Mouse (Mus musculus) forebrain, postnatal 0 days (tissue): ENCODE measurements at regions not wholly inside any gene's neighbourhood (a gene's known extent, or its start where the extent isn't known, plus 50 kb on each side); places are given as distances from the start of the nearest gene placed in this dataset.

Experiments
- ATAC-seq: fragments of 200-750 bp; cut with Nextera tagmentation; 2 replicates; pipeline ENCODE4 v1.8.0; 2017; ENCODE audit warnings: mild to moderate bottlenecking, moderate library complexity
- DNase-seq: peaks from one replicate; pipeline ENCODE4 v3.0.0-alpha.2; 2015
- H3K27ac ChIP-seq: fragments of 300-500 bp; sonication (generic); 2 replicates; pipeline ENCODE4 v1.5.1; 2014; ENCODE audit warnings: low read depth, mild to moderate bottlenecking, antibody characterized with exemption, low read length, moderate library complexity, mixed read lengths
- H3K27me3 ChIP-seq: fragments of 300-500 bp; sonication (generic); 2 replicates; pipeline ENCODE4 v1.6.1; 2014; ENCODE audit warnings: mild to moderate bottlenecking, low read length, mixed read lengths; ENCODE audit not compliant: insufficient read depth
- H3K36me3 ChIP-seq: fragments of 300-500 bp; sonication (generic); 2 replicates; pipeline ENCODE4 v1.6.1; 2014; ENCODE audit warnings: mild to moderate bottlenecking, moderate library complexity; ENCODE audit not compliant: insufficient read depth
- H3K4me1 ChIP-seq: fragments of 300-500 bp; sonication (generic); 2 replicates; pipeline ENCODE4 v1.6.1; 2014; ENCODE audit warnings: antibody characterized with exemption; ENCODE audit not compliant: insufficient read depth
- H3K4me2 ChIP-seq: fragments of 300-500 bp; sonication (generic); 2 replicates; pipeline ENCODE4 v1.6.1; 2014; ENCODE audit warnings: low read depth, mild to moderate bottlenecking, moderate library complexity
- H3K4me3 ChIP-seq: fragments of 300-500 bp; sonication (generic); 2 replicates; pipeline ENCODE4 v1.5.1; 2014; ENCODE audit warnings: low read depth, low read length, mixed read lengths
- H3K9ac ChIP-seq: fragments of 300-500 bp; sonication (generic); 2 replicates; pipeline ENCODE4 v1.6.1; 2014; ENCODE audit warnings: mild to moderate bottlenecking
- H3K9me3 ChIP-seq: fragments of 300-500 bp; sonication (generic); 2 replicates; pipeline ENCODE4 v1.6.1; 2016; ENCODE audit warnings: low read length
- CTCF ChIP-seq: sonication (generic); IDR thresholded peaks from 2 replicates; pipeline ENCODE4 v1.5.1; 2016; ENCODE audit warnings: antibody characterized with exemption, control low read depth, low read depth
- WGBS: fragments of 180-500 bp; shearing (Covaris S2); extraction: QIAGEN DNeasy Blood & Tissue Kit; methylation state at CpG from one replicate; pipeline ENCODE4 v1.1.7; 2014; 5-methylcytosine and 5-hydroxymethylcytosine counted together

DNA sequence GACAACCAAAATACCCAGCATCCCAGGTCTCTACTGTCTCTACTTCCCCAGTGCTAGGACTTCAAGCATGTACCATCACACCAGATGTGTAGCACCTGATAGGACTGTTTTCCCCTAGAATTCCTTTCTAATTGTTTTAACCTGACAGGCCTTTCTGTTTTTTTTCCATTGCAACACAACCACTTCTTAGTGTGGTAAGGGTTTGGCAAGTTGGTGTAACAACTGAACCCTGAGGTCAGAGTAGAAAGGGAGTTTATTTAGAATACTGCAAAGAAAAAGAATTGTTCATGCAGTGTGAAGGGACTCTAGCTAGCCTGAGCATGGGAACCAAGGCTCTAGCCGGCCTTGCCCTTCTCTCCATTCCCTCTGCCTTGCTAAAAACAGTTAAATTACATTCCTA is 226.1 kb downstream of the Mreg start:
- Histone ChIP-seq H3K36me3 (no peaks in the 10 kb centered on the region), H3K27me3 (no peaks in the 10 kb centered on the region), H3K9me3 (no peaks in the 10 kb centered on the region), H3K4me1 (no peaks in the 10 kb centered on the region), H3K4me2 (no peak overlapping the region), H3K9ac (no peak overlapping the region), H3K4me3 (no peak overlapping the region), H3K27ac (no peak overlapping the region)
- 69% methylated on average over 1 of the region's 1 CpGs for WGBS
- no peak for ATAC-seq
- no peak for DNase-seq
- TF ChIP-seq CTCF: no peak

DNA sequence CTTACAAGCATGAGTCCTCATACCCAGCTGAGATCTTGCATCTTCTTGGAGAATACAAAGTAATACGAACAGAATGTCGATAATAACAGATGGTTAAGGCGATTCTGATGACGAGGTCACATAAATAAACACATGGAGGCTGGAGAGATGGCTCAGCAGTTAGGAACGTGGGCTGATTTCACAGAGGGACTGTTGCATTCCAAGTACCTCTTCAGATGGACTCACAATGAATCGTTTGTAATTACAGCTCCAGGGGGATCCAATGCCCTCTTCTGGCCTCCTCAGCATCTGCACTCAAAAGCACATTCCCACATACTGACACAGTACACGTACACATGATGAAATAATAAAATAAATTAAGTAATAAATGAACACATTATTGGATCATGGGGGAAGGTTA is 228.3 kb downstream of the Mreg start:
- ATAC-seq: no peak

DNA sequence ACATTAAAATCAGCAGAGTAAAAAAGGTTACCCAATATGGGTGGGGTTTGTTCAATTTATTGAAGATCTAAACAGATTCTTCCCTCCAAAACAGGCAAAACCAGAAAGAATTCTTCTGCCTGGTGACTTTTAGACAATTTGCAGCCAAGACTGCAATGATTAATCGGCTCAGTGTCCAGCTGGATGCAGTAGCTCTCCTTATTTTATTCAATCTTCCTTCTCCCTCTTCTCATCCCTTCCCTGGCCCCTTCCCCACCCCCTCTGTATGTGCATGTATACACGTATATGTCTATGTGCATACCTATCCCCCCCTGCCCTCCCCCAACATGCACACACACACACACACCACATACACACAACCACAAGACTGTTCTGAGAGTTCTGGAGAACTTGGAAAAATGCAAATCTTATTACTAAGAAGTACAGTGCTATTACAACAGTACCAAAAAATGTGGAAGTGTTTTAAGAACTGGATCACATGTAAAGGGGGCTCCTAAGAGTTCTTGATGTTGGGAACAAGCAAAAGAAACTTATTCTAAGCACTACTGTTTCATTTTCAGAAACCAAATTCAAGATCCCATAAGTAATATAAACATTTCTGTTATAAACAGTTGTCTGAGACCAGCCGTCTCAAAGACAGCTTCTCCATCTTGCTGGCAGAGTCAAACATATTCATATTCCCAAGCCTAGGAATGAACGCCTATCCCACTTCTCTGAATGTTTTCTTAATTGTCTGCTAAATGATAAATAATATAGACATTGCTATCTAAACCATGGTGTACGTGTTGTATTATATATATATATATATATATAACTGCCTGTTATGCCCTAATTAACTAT is 229.5 kb downstream of the Mreg start:
- no peak for TF ChIP-seq CTCF
- no peak for DNase-seq
- H3K36me3 ChIP-seq: no peaks in the 10 kb centered on the region
- no peak overlapping the region for H3K4me3 ChIP-seq
- H3K4me2 ChIP-seq: no peak overlapping the region
- ATAC-seq: no peak
- H3K9me3 ChIP-seq: no peaks in the 10 kb centered on the region
- no peaks in the 10 kb centered on the region for H3K4me1 ChIP-seq
- no peak overlapping the region for H3K27ac ChIP-seq
- WGBS: 78% methylated on average over 5 of the region's 5 CpGs
- no peaks in the 10 kb centered on the region for H3K27me3 ChIP-seq
- H3K9ac ChIP-seq: no peak overlapping the region

More for the DNA sequence above, 228.3 kb downstream of the Mreg start:
- Histone ChIP-seq H3K4me1 (no peaks in the 10 kb centered on the region), H3K27me3 (no peaks in the 10 kb centered on the region), H3K9me3 (no peaks in the 10 kb centered on the region), H3K4me2 (no peak overlapping the region), H3K27ac (no peak overlapping the region), H3K4me3 (no peak overlapping the region), H3K36me3 (no peaks in the 10 kb centered on the region), H3K9ac (no peak overlapping the region)
- no peak for DNase-seq
- no peak for TF ChIP-seq CTCF
- 86% methylated on average over 7 of the region's 7 CpGs for WGBS

DNA sequence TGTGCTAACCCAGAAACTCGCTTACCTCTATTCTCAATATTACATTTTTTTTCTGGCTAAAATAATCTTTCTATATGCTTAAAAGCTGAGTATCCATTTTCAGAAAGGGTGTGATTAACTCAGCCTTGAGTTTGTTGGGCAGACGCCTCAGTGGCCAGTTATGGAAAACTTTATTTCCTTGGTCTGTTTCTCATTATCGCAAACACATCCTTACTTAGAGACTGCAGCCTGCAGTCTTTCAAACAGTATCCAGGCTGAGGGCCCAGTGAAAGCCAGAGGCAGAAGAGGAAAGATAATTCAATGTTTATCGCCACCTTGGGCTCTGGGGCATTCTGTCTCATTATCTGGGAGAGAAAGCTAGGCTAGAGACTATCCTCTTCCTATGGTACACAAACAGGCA is 231.5 kb downstream of the Mreg start:
- no peak for TF ChIP-seq CTCF
- ATAC-seq (no peak), DNase-seq (no peak)
- no peaks in the 10 kb centered on the region for H3K4me1 ChIP-seq
- H3K4me2 ChIP-seq: no peak overlapping the region
- H3K27me3 ChIP-seq: no peaks in the 10 kb centered on the region
- WGBS: 92% methylated on average over 4 of the region's 4 CpGs
- no peaks in the 10 kb centered on the region for H3K9me3 ChIP-seq
- H3K4me3 ChIP-seq: no peak overlapping the region
- no peaks in the 10 kb centered on the region for H3K36me3 ChIP-seq
- no peak overlapping the region for H3K27ac ChIP-seq
- H3K9ac ChIP-seq: no peak overlapping the region

DNA sequence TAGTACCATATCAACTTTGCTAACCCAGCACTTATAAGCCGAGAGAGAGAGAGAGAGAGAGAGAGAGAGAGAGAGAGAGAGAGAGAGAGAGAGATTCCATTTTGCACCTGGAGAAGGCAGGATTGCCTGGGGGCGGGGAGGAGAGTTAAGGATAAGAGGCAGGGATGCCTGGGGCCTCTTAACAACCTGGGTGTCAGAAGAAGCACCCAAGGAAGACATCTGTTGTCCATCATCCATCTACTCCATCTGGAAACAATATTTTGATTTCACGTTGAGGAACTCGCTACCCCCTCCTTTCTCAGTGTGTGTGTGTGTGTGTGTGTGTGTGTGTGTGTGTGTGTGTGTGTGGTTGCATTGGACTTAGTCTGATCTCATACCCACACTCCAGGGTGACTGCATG is 232.8 kb downstream of the Mreg start:
- H3K4me3 ChIP-seq: no peak overlapping the region
- H3K27me3 ChIP-seq: no peaks in the 10 kb centered on the region
- 87% methylated on average over 4 of the region's 4 CpGs for WGBS
- no peak overlapping the region for H3K4me2 ChIP-seq
- no peak for TF ChIP-seq CTCF
- H3K36me3 ChIP-seq: no peaks in the 10 kb centered on the region
- H3K4me1 ChIP-seq: no peaks in the 10 kb centered on the region
- H3K9ac ChIP-seq: no peak overlapping the region
- DNase-seq (no peak), ATAC-seq (no peak)
- no peak overlapping the region for H3K27ac ChIP-seq
- no peaks in the 10 kb centered on the region for H3K9me3 ChIP-seq

DNA sequence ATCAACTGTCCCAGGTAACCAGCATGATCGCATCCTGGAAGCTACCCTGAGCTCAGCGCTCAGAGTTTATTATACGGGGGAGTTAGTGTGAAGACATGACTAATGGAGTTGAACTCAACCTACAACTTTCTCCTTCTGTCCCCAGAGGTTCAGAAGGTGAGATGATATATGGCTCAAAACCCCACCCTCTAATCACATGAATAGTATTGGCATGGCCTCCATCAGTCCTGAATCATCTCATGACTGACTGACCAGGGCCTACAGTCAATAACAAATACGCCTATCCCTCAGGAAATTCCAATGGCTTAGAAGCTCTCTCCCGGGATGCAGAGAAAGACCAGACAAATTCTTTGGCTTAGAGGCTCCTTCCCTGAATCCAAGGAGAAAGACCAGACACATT is 234.7 kb downstream of the Mreg start:
- H3K27ac ChIP-seq: no peak overlapping the region
- no peak for TF ChIP-seq CTCF
- 94% methylated on average over 5 of the region's 5 CpGs for WGBS

DNA sequence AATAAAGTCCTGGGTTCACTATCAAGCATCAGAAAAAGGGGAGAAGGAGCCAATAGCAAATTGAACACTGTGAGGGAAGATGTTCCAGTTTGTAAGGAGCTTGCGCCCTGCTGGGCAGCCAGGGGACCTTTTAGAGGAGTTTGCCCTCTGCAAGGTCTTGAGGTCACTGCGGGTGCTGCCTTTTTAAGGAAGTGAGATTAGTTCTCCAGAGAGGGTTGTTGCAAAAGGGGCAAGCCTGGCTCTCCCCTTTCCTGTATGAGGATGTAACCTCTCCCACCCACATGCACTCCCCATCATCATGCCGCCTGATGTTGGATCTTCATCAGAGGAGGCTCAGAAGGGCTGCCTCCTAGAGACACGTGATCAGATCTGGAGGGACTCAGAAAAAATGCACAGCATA is 237.4 kb downstream of the Mreg start:
- DNase-seq (no peak), ATAC-seq (no peak)
- Histone ChIP-seq H3K36me3 (no peaks in the 10 kb centered on the region), H3K9me3 (no peaks in the 10 kb centered on the region), H3K27me3 (no peaks in the 10 kb centered on the region), H3K4me2 (no peak overlapping the region), H3K27ac (no peak overlapping the region), H3K4me1 (no peaks in the 10 kb centered on the region), H3K9ac (no peak overlapping the region), H3K4me3 (no peak overlapping the region)
- TF ChIP-seq CTCF: no peak
- WGBS: 69% methylated on average over 4 of the region's 4 CpGs

More for the DNA sequence above, 234.7 kb downstream of the Mreg start:
- Histone ChIP-seq H3K4me3 (no peak overlapping the region), H3K9ac (no peak overlapping the region), H3K4me1 (no peaks in the 10 kb centered on the region), H3K36me3 (no peaks in the 10 kb centered on the region), H3K9me3 (no peaks in the 10 kb centered on the region), H3K4me2 (no peak overlapping the region), H3K27me3 (no peaks in the 10 kb centered on the region)
- ATAC-seq (no peak), DNase-seq (no peak)
